In the genomic region with DNA sequence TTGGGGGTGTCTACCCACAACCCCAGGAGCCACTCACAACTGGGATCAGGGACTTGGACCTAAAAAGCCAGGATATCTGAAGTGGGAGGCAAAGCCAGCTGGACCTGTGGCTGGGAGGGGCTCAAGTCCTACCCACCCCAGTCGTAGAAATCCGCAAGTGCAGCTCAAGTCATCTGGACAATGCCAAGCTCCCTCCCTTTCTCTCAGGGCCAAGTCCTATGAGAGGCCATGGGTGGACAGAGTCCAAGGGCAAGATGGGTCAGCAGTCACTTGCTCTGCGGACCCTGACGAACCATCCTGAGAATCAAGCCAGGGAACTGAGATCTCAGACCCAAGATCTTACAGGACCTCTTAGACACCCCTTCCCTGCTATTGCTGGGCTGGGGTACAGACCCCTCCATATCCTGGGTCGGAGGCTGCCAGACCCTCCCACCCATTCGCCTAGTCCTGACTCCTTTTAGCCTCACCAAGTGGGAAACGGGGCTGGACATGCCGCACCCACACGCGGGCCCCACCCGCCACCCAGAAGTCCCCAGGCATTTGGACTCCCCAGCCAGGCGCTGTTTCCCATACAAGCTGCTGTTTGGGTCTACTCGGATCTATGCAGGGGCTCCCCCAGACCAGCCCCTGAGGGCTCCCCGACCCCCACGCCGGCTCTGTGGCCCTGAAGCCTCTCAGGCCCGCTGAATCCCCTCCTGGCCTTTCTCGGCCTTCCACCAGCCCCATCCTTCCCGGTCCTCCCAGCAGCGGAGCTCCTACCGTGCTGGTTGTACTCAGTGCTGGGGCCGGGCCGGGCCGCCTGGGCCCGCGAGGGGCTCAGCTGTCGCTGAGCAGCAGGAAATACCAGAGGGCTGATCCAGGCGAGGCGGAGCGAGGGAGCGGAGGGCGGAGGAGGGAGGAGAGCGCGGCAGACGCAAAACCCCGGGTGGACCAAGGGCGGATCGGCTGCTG, we compare ENCODE assay signal across 9 mouse cellular contexts. TPM values are rescaled to one million over a fixed set of nuclear protein-coding genes. Genes with fewer than 3 reads are reported as not detected.
DNase-seq lines count a peak whose midpoint lies in the region; ATAC-seq and TF ChIP-seq lines count a peak whose summit lies in the region.
"Had no signal": no experiment of that assay in that cellular context is flagged by ENCODE, and none has a peak within 500 bp of the region (broad histone marks: within the 10 kb centered on the region; RNA-seq: fewer than 3 reads in every experiment).

No protein-coding gene starts in this region.

- no peaks in the 10 kb centered on the region for H3K9me3 ChIP-seq in heart, embryonic 12.5 days (replicated peaks)
- no peaks in the 10 kb centered on the region for H3K9me3 ChIP-seq in kidney, embryonic 15.5 days (replicated peaks)
- H3K9me3 ChIP-seq in liver, embryonic 12.5 days (replicated peaks): no peaks in the 10 kb centered on the region

- DNase-seq in left cerebral cortex, adult 18-20 months (ENCODE audit: low spot score in 2 of 2): peak; percentile 73 to 77
- no peak for DNase-seq in left cerebral cortex, adult 11 months (ENCODE audit: low spot score)
- DNase-seq in natural killer cell, adult 2 months (ENCODE audit: low spot score in 2 of 2): peak; percentile 17 to 29
- peak; percentile 50 for DNase-seq in telencephalon, adult 2 months (ENCODE audit: low read depth, low spot score)

- H3K4me1 ChIP-seq in embryonic fibroblast, embryonic 13.5 days (ENCODE audit: control insufficient read depth, insufficient read depth, low read length): peaks cover 6% of the 10 kb centered on the region; the same call in 1 of the 2 replicates
- H3K4me1 ChIP-seq in heart, embryonic 12.5 days (replicated peaks): peaks cover 36% of the 10 kb centered on the region
- peaks cover 31% of the 10 kb centered on the region for H3K4me1 ChIP-seq in kidney, embryonic 15.5 days
- no peaks in the 10 kb centered on the region for H3K4me1 ChIP-seq in liver, embryonic 12.5 days

- peaks cover 2% of the 10 kb centered on the region; the same call in 1 of the 2 replicates for H3K36me3 ChIP-seq in heart, embryonic 12.5 days
- no peaks in the 10 kb centered on the region for H3K36me3 ChIP-seq in kidney, embryonic 15.5 days
- no peaks in the 10 kb centered on the region for H3K36me3 ChIP-seq in liver, embryonic 12.5 days

- peak; percentile 96 for TF ChIP-seq POLR2A in embryonic fibroblast, embryonic 13.5 days (IDR thresholded peaks at IDR 0.05; ENCODE audit: low read depth, low read length)

- peaks cover 16% of the 10 kb centered on the region; the same call in 1 of the 2 replicates for H3K27me3 ChIP-seq in heart, embryonic 12.5 days (replicated peaks)
- H3K27me3 ChIP-seq in kidney, embryonic 15.5 days: no peaks in the 10 kb centered on the region
- H3K27me3 ChIP-seq in liver, embryonic 12.5 days (replicated peaks): peaks cover 57% of the 10 kb centered on the region

- TF ChIP-seq CTCF in embryonic fibroblast, embryonic 13.5 days (IDR thresholded peaks at IDR 0.05; ENCODE audit: borderline replicate concordance, insufficient read depth, low read length): no peak

- peak overlapping the region; percentile 81 for H3K27ac ChIP-seq in embryonic fibroblast, embryonic 13.5 days (ENCODE audit: insufficient read depth, low read length)
- H3K27ac ChIP-seq in heart, embryonic 12.5 days (ENCODE audit: poor library complexity, severe bottlenecking): peak overlapping the region; percentile 79
- H3K27ac ChIP-seq in kidney, embryonic 15.5 days: peak overlapping the region; percentile 81
- H3K27ac ChIP-seq in liver, embryonic 12.5 days: no peak overlapping the region

- peak overlapping the region; percentile 84 for H3K4me2 ChIP-seq in heart, embryonic 12.5 days
- H3K4me2 ChIP-seq in kidney, embryonic 15.5 days: peak overlapping the region; percentile 86
- peak overlapping the region; percentile 58 for H3K4me2 ChIP-seq in liver, embryonic 12.5 days

- peak; percentile 85 for ATAC-seq in heart, embryonic 12.5 days (ENCODE audit: insufficient number of reproducible peaks, low FRiP score)
- ATAC-seq in kidney, embryonic 15.5 days (replicated peaks; ENCODE audit: low FRiP score): peak; percentile 92
- peak; percentile 58 for ATAC-seq in liver, embryonic 12.5 days

- H3K9ac ChIP-seq in heart, embryonic 12.5 days: peak overlapping the region; percentile 87
- H3K9ac ChIP-seq in kidney, embryonic 15.5 days: peak overlapping the region; percentile 78
- H3K9ac ChIP-seq in liver, embryonic 12.5 days: peak overlapping the region; percentile 46

- 2% methylated on average over 38 of the region's 38 CpGs for WGBS in heart, embryonic 12.5 days
- 2% methylated on average over 38 of the region's 38 CpGs for WGBS in kidney, embryonic 15.5 days
- 11% methylated on average over 37 of the region's 38 CpGs for WGBS in liver, embryonic 12.5 days (ENCODE audit: insufficient replicate concordance)

- peak overlapping the region; percentile 95 for H3K4me3 ChIP-seq in embryonic fibroblast, embryonic 13.5 days (ENCODE audit: insufficient read depth, low read length)
- H3K4me3 ChIP-seq in heart, embryonic 12.5 days: peak overlapping the region; percentile 69
- peak overlapping the region; percentile 58 for H3K4me3 ChIP-seq in kidney, embryonic 15.5 days (replicated peaks)
- peak overlapping the region; percentile 42 for H3K4me3 ChIP-seq in liver, embryonic 12.5 days

RNA-seq across cellular contexts. Expression of a gene that starts 17.0 kb away (rescaled TPM):
- 10 to 100 TPM; 34.1 to 36.6 TPM for total RNA-seq in left cerebral cortex, adult 18-20 months (2021)
- 54.2 and 70.5 TPM in 2 replicates for polyA plus RNA-seq in embryonic fibroblast, embryonic 13.5 days (2011; ENCODE audit: insufficient read length, low read depth, missing spikeins)
- polyA plus RNA-seq in heart, embryonic 12.5 days (2016; fragmentation: Nextera tagmentation; extraction: Ambion mirVana): 36.6 and 40.3 TPM in 2 replicates
- 31.9 and 34.0 TPM in 2 replicates for polyA plus RNA-seq in kidney, embryonic 15.5 days (2015; fragmentation: Nextera tagmentation; extraction: Ambion mirVana)
- 4.7 and 4.8 TPM in 2 replicates for polyA plus RNA-seq in liver, embryonic 12.5 days (2016; fragmentation: Nextera tagmentation; extraction: Ambion mirVana)

RNA-seq across cellular contexts. Expression of a gene that starts 27.0 kb away (rescaled TPM):
- not detected for total RNA-seq in left cerebral cortex, adult 18-20 months (2021)
- not detected in 2 replicates for polyA plus RNA-seq in embryonic fibroblast, embryonic 13.5 days (2011; ENCODE audit: insufficient read length, low read depth, missing spikeins)
- not detected in 2 replicates for polyA plus RNA-seq in heart, embryonic 12.5 days (2016; fragmentation: Nextera tagmentation; extraction: Ambion mirVana)
- polyA plus RNA-seq in kidney, embryonic 15.5 days (2015; fragmentation: Nextera tagmentation; extraction: Ambion mirVana): not detected in 2 replicates
- polyA plus RNA-seq in liver, embryonic 12.5 days (2016; fragmentation: Nextera tagmentation; extraction: Ambion mirVana): not detected in 2 replicates
- total RNA-seq: MEL had no signal

RNA-seq across cellular contexts. Expression of a gene that starts 44.5 kb away (rescaled TPM):
- 1 to 10 TPM; 6.4 to 7.2 TPM for total RNA-seq in left cerebral cortex, adult 18-20 months (2021)
- polyA plus RNA-seq in embryonic fibroblast, embryonic 13.5 days (2011; ENCODE audit: insufficient read length, low read depth, missing spikeins): 2.3 and 2.5 TPM in 2 replicates
- polyA plus RNA-seq in heart, embryonic 12.5 days (2016; fragmentation: Nextera tagmentation; extraction: Ambion mirVana): 3.0 and 3.2 TPM in 2 replicates
- polyA plus RNA-seq in kidney, embryonic 15.5 days (2015; fragmentation: Nextera tagmentation; extraction: Ambion mirVana): 1.7 and 2.0 TPM in 2 replicates
- polyA plus RNA-seq in liver, embryonic 12.5 days (2016; fragmentation: Nextera tagmentation; extraction: Ambion mirVana): 0.20 and 0.33 TPM in 2 replicates

RNA-seq across cellular contexts. Expression of a gene that starts 54.1 kb away (rescaled TPM):
- 1 to 10 TPM; 1.0 to 1.1 TPM for total RNA-seq in left cerebral cortex, adult 18-20 months (2021)
- 46.4 and 78.0 TPM in 2 replicates for polyA plus RNA-seq in embryonic fibroblast, embryonic 13.5 days (2011; ENCODE audit: insufficient read length, low read depth, missing spikeins)
- polyA plus RNA-seq in heart, embryonic 12.5 days (2016; fragmentation: Nextera tagmentation; extraction: Ambion mirVana): 2.8 and 3.1 TPM in 2 replicates
- 2.0 and 2.8 TPM in 2 replicates for polyA plus RNA-seq in kidney, embryonic 15.5 days (2015; fragmentation: Nextera tagmentation; extraction: Ambion mirVana)
- 0.14 and 0.16 TPM in 2 replicates for polyA plus RNA-seq in liver, embryonic 12.5 days (2016; fragmentation: Nextera tagmentation; extraction: Ambion mirVana)
- total RNA-seq: MEL had no signal

Comparison
In these comparisons a context has a peak if more than half of its experiments do, and no peak if none do; other contexts are left out.
1. H3K4me3 ChIP-seq: peak in every context shown above with its lines; median percentile 95 in embryonic fibroblast, embryonic 13.5 days; 69 in heart, embryonic 12.5 days; 58 in kidney, embryonic 15.5 days; 42 in liver, embryonic 12.5 days.